Mouse (Mus musculus): ENCODE data around the gene Aldh3b3.

DNA sequence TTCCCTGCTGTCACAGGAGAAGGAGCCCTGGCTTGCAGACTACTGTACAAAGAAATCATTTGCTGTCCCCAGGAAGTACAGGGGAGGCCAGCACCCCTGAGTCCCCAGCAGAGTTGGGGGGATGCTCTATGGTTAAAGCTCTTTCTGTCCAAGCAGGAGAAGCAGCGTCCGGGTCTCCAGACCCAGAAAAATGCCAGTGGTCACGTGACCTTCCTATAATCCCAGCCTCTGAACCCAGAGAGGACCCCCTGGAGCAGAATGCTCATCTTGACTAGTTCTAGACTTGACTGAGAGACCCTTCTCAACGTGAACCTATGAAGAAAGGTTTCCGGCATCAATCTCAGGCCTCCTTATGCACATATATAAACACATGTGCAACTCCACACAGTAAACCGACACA is 32.6 kb upstream of the Aldh3b3 start:
- TF ChIP-seq CTCF (IDR thresholded peaks at IDR 0.05) (no peak), EP300 (IDR thresholded peaks at IDR 0.05) (no peak)
